Mouse (Mus musculus) myocyte (in vitro differentiated cells): ENCODE results near the gene Vstm5. TPM values are rescaled to one million over a fixed set of nuclear protein-coding genes. Genes with fewer than 3 reads are reported as not detected.

Experiments used
- H3K27me3 ChIP-seq: one replicate; pipeline ENCODE4 v1.6.1; 2011; ENCODE audit not compliant: control insufficient read depth, insufficient read depth, insufficient read length
- H3K36me3 ChIP-seq: one replicate; pipeline ENCODE4 v1.6.1; 2011; ENCODE audit not compliant: control insufficient read depth, insufficient read depth
- H3K4me2 ChIP-seq: one replicate; pipeline ENCODE4 v1.6.1; 2011; ENCODE audit warnings: low read depth, control low read depth
- H3K4me3 ChIP-seq: one replicate; pipeline ENCODE4 v1.5.1; 2011; ENCODE audit warnings: mild to moderate bottlenecking, control low read depth, moderate library complexity
- H3K79me2 ChIP-seq: one replicate; pipeline ENCODE4 v1.6.1; 2011; ENCODE audit not compliant: control insufficient read depth, insufficient read depth
- H3ac ChIP-seq: one replicate; pipeline ENCODE4 v1.6.1; 2011; ENCODE audit not compliant: control insufficient read depth, insufficient read length
- CEBPB ChIP-seq: IDR thresholded peaks from 2 replicates; pipeline ENCODE4 v1.6.1; 2011; ENCODE audit warnings: mild to moderate bottlenecking, moderate library complexity; ENCODE audit not compliant: poor library complexity, insufficient read depth, severe bottlenecking
- E2F4 ChIP-seq: IDR thresholded peaks from one replicate; pipeline ENCODE4 v1.6.1; 2011; ENCODE audit warnings: mild to moderate bottlenecking, control low read depth, moderate library complexity; ENCODE audit not compliant: insufficient read depth
- MAX ChIP-seq: IDR thresholded peaks from one replicate; pipeline ENCODE4 v1.6.1; 2011; ENCODE audit warnings: low read depth, mild to moderate bottlenecking, control low read depth
- MYOD1 ChIP-seq, 3 experiments: IDR thresholded peaks; one replicate each; pipeline ENCODE4 v1.6.1; 2011; ENCODE audit warnings: control low read depth in 2 of 3, low read depth in 2 of 3, mild to moderate bottlenecking in 2 of 3, moderate library complexity in 1 of 3; ENCODE audit not compliant: insufficient read length in 2 of 3, control insufficient read depth in 1 of 3
- MYOG ChIP-seq, 3 experiments: IDR thresholded peaks; one replicate each; pipeline ENCODE4 v1.6.1; 2011; ENCODE audit warnings: control low read depth in 2 of 3, low read depth in 2 of 3, mild to moderate bottlenecking in 2 of 3; ENCODE audit not compliant: insufficient read length in 2 of 3, control insufficient read depth in 1 of 3, insufficient read depth in 1 of 3
- POLR2A ChIP-seq: IDR thresholded peaks from one replicate; pipeline ENCODE4 v1.6.1; 2011; ENCODE audit warnings: low read depth, mild to moderate bottlenecking, control low read depth, moderate library complexity; ENCODE audit not compliant: insufficient read length
- POLR2AphosphoS2 ChIP-seq: IDR thresholded peaks from one replicate; pipeline ENCODE4 v1.6.1; 2011; ENCODE audit warnings: low read depth, control low read depth; ENCODE audit not compliant: insufficient read length
- REST ChIP-seq: IDR thresholded peaks from one replicate; pipeline ENCODE4 v1.6.1; 2011; ENCODE audit warnings: mild to moderate bottlenecking, control low read depth, moderate library complexity; ENCODE audit not compliant: insufficient read depth, insufficient read length
- SRF ChIP-seq: IDR thresholded peaks from one replicate; pipeline ENCODE4 v1.6.1; 2011; ENCODE audit warnings: low read depth; ENCODE audit not compliant: control insufficient read depth, insufficient read length
- TCF12 ChIP-seq: IDR thresholded peaks from one replicate; pipeline ENCODE4 v1.6.1; 2011; ENCODE audit warnings: mild to moderate bottlenecking, control low read depth; ENCODE audit not compliant: poor library complexity, insufficient read depth, severe bottlenecking
- TCF3 ChIP-seq: IDR thresholded peaks from one replicate; pipeline ENCODE4 v1.6.1; 2011; ENCODE audit warnings: low read depth, control low read depth; ENCODE audit not compliant: insufficient read length
- USF1 ChIP-seq: IDR thresholded peaks from one replicate; pipeline ENCODE4 v1.6.1; 2011; ENCODE audit warnings: low read depth, mild to moderate bottlenecking, control low read depth, moderate library complexity
- polyA plus RNA-seq: library from polyadenylated mRNA; unstranded; fragments of >200 nt; fragmentation: generic; extraction: Trizol; gene quantifications from one replicate; pipeline ENCODE4 v1.2.1, GENCODE M21; 2012; ENCODE audit warnings: missing spikeins

The Vstm5 gene
- polyA plus RNA-seq, 1 experiment, result not detected

GRCm38 (mm10) chr9:15256214-15256613, 17.4 kb downstream of the Vstm5 start:
- Histone ChIP-seq H3ac (no peak overlapping the region), H3K36me3 (peaks cover 3% of the 10 kb centered on the region), H3K79me2 (no peaks in the 10 kb centered on the region), H3K4me2 (no peak overlapping the region), H3K4me3 (no peak overlapping the region), H3K27me3 (peaks cover 15% of the 10 kb centered on the region)
- TF ChIP-seq POLR2AphosphoS2 (no peak), E2F4 (no peak), SRF (no peak), CEBPB (no peak), USF1 (no peak), POLR2A (no peak), TCF3 (no peak), MYOD1 (IDR thresholded peaks at IDR 0.05; ENCODE audit: control insufficient read depth in 1 of 3, insufficient read length in 2 of 3, low read depth in 2 of 3) (no peak), MYOG (IDR thresholded peaks at IDR 0.05; ENCODE audit: control insufficient read depth in 1 of 3, insufficient read depth in 1 of 3, insufficient read length in 2 of 3, low read depth in 2 of 3) (no peak), TCF12 (no peak), MAX (no peak), REST (no peak)

GRCm38 (mm10) chr9:15261980-15262379, 23.1 kb downstream of the Vstm5 start:
- H3ac ChIP-seq, result no peak overlapping the region
- H3K4me3 ChIP-seq, result no peak overlapping the region
- no peaks in the 10 kb centered on the region for H3K79me2 ChIP-seq
- no peaks in the 10 kb centered on the region for H3K27me3 ChIP-seq
- peaks cover 8% of the 10 kb centered on the region for H3K36me3 ChIP-seq
- no peak overlapping the region for H3K4me2 ChIP-seq
- TF ChIP-seq POLR2AphosphoS2, result no peak
- no peak for TF ChIP-seq MYOG (IDR thresholded peaks at IDR 0.05; ENCODE audit: control insufficient read depth in 1 of 3, insufficient read depth in 1 of 3, insufficient read length in 2 of 3, low read depth in 2 of 3)
- no peak for TF ChIP-seq POLR2A
- no peak for TF ChIP-seq REST
- no peak for TF ChIP-seq TCF3
- no peak for TF ChIP-seq SRF
- TF ChIP-seq MYOD1 (IDR thresholded peaks at IDR 0.05; ENCODE audit: control insufficient read depth in 1 of 3, insufficient read length in 2 of 3, low read depth in 2 of 3), result no peak
- no peak for TF ChIP-seq E2F4

GRCm38 (mm10) chr9:15263487-15263886, 24.6 kb downstream of the Vstm5 start:
- Histone ChIP-seq H3K4me2 (no peak overlapping the region), H3K4me3 (no peak overlapping the region), H3ac (no peak overlapping the region), H3K27me3 (no peaks in the 10 kb centered on the region), H3K79me2 (no peaks in the 10 kb centered on the region), H3K36me3 (peaks cover 19% of the 10 kb centered on the region)
- TF ChIP-seq TCF3, result no peak
- TF ChIP-seq POLR2A, result no peak
- no peak for TF ChIP-seq TCF12
- no peak for TF ChIP-seq MYOD1 (IDR thresholded peaks at IDR 0.05; ENCODE audit: control insufficient read depth in 1 of 3, insufficient read length in 2 of 3, low read depth in 2 of 3)
- no peak for TF ChIP-seq MYOG (IDR thresholded peaks at IDR 0.05; ENCODE audit: control insufficient read depth in 1 of 3, insufficient read depth in 1 of 3, insufficient read length in 2 of 3, low read depth in 2 of 3)
- no peak for TF ChIP-seq USF1
- no peak for TF ChIP-seq E2F4
- no peak for TF ChIP-seq SRF
- no peak for TF ChIP-seq MAX
- no peak for TF ChIP-seq REST

GRCm38 (mm10) chr9:15273981-15274380, 35.1 kb downstream of the Vstm5 start:
- Histone ChIP-seq H3K27me3 (no peaks in the 10 kb centered on the region), H3K36me3 (peaks cover 35% of the 10 kb centered on the region), H3ac (no peak overlapping the region), H3K79me2 (peaks cover 16% of the 10 kb centered on the region), H3K4me3 (no peak overlapping the region), H3K4me2 (no peak overlapping the region)
- TF ChIP-seq USF1 (no peak), TCF12 (no peak), E2F4 (no peak), REST (no peak)

GRCm38 (mm10) chr9:15276855-15277254, 38.0 kb downstream of the Vstm5 start:
- Histone ChIP-seq H3K4me2 (no peak overlapping the region), H3ac (no peak overlapping the region), H3K79me2 (peaks cover 19% of the 10 kb centered on the region), H3K4me3 (no peak overlapping the region), H3K27me3 (no peaks in the 10 kb centered on the region), H3K36me3 (peaks cover 27% of the 10 kb centered on the region)
- TF ChIP-seq USF1 (no peak), SRF (no peak)
